Mouse (Mus musculus): ENCODE results near the gene Btg2. TPM values are rescaled to one million over a fixed set of nuclear protein-coding genes. Genes with fewer than 3 reads are reported as not detected.

Gene Btg2
- 100 to 1,000 TPM; 175 to 187 TPM for total RNA-seq (2023)

DNA sequence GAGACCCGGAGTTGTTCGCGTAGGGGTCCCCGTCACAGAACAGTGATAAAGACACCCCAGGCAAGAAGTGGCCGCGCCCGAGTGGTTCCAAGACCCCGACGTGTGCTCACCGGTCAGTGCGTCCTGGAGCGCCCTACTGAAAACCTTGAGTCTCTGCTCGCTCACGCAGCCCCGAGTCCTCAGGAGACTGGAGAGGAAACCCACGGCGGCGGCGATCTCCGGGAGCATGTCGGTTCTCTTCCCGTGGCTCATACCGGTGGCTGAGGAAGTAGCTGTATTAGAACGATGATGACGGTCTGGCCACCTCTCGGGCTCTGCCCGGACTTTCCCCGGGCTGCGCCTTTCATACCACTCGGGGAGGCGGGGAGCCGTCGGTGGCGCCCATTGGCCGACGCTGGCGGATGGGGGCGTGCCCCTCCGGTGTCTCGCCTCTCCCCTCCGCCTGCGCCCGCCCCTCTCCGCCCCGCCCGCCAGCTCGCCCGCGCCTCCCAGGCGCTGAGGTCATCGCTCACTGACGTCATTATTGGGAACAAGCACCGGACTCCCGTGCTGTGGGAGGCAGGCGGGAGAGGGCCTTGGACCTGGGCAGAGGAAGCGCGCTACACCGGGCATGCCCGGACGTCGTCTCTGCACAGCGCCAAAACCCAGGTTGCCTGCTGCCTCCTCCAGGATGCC is at the start of gene Btg2:
Btg2 (minus strand) TSS at position 319 of the 675 bp plus-strand sequence.

DNA sequence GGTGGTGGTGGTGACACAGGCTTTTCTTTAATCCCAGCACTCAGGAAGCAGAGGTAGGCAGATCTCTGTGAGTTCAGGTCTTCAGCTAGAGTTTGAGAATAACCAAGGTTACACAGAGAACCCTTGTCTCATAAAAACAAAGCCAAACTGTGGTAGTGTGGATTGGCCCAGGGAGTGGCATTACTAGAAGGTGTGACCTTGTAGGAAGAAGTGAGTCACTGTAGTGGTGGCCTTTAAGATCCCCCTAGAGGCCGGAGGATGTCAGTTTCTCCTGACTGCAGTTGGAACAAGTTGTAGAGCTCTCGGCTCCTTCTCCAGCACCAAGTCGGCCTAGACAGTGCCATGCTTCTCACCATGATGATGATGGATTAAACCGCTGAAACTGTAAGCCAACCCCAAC is 32.1 kb upstream of the Btg2 start, which contains the start of gene Chit1:
Chit1 (plus strand) TSS at position 264 of the 400 bp plus-strand sequence.

DNA sequence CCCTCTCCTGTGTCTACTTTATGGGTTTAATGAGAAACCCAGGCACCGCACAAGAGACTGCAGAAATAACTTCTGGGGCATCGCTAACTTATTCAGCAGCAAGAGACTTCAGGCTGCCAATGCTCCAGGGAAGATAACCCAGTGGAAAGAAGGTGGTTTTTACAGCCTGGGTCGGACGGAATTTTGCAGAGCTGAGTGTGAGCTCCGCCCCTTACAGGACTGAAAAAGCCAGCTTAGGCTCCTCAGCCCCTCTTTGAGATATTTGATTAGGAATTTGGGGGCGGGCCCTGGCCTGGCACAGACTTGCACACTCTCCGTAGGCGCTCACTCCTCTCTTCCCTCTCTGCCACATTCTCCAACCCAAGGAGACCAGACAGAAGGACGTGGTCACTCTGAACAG is 41.7 kb downstream of the Btg2 start, which contains the start of gene Fmod:
Fmod (plus strand) TSS at position 83 of the 400 bp plus-strand sequence.

Other genes starting within 250 kb of the Btg2 start
- not detected for gene Optc, start 171.1 kb downstream of the Btg2 start, total RNA-seq (2023)
- not detected for gene Prelp, start 157.7 kb downstream of the Btg2 start, total RNA-seq (2023)
- gene Fmod, start 41.9 kb downstream of the Btg2 start, total RNA-seq (2023) = not detected
- gene Chit1, start 32.1 kb upstream of the Btg2 start, total RNA-seq (2023) = not detected
- gene Chil1, start 103.1 kb upstream of the Btg2 start, total RNA-seq (2023) = not detected
- gene Mybph, start 114.3 kb upstream of the Btg2 start, total RNA-seq (2023) = not detected
- gene Adora1, start 156.3 kb upstream of the Btg2 start, total RNA-seq (2023) = not detected
- not detected for gene Myog, start 210.9 kb upstream of the Btg2 start, total RNA-seq (2023)